Mouse (Mus musculus): ENCODE results near the gene Srek1. TPM values are rescaled to one million over a fixed set of nuclear protein-coding genes. Genes with fewer than 3 reads are reported as not detected.

Gene Srek1
- polyA plus RNA-seq, 1 experiment from 2014 or later = 95.2 TPM

- 1% methylated on average over 36 of the region's 36 CpGs for WGBS
- ATAC-seq (replicated peaks; ENCODE audit: low FRiP score) = peak; percentile 69
- peak overlapping the region; percentile 99 for H3K27ac ChIP-seq
Observed at GRCm38 (mm10) chr13:103773407-103774118, 845 bp downstream of the Srek1 start.

GRCm38 (mm10) chr13:103772917-103773316 lies 1.5 kb downstream of the Srek1 start:
- ATAC-seq (replicated peaks; ENCODE audit: low FRiP score) = no peak
- Histone ChIP-seq H3K36me3 (peaks cover 9% of the 10 kb centered on the region), H3K4me3 (replicated peaks) (peak overlapping the region; percentile 85), H3K9ac (peak overlapping the region; percentile 91), H3K27me3 (no peaks in the 10 kb centered on the region), H3K27ac (no peak overlapping the region), H3K4me1 (peaks cover 20% of the 10 kb centered on the region), H3K4me2 (peak overlapping the region; percentile 65), H3K9me3 (replicated peaks) (no peaks in the 10 kb centered on the region)
- 49% methylated on average over 5 of the region's 5 CpGs for WGBS

More at GRCm38 (mm10) chr13:103773407-103774118, 845 bp downstream of the Srek1 start:
- peak overlapping the region; percentile 65 for H3K4me2 ChIP-seq
- no peaks in the 10 kb centered on the region for H3K9me3 ChIP-seq (replicated peaks)
- H3K9ac ChIP-seq = peak overlapping the region; percentile 91
- H3K36me3 ChIP-seq = peaks cover 7% of the 10 kb centered on the region
- peak overlapping the region; percentile 85 for H3K4me3 ChIP-seq (replicated peaks)
- no peaks in the 10 kb centered on the region for H3K27me3 ChIP-seq
- peaks cover 20% of the 10 kb centered on the region for H3K4me1 ChIP-seq

- Histone ChIP-seq H3K27me3 (no peaks in the 10 kb centered on the region), H3K27ac (no peak overlapping the region), H3K9me3 (replicated peaks) (no peaks in the 10 kb centered on the region), H3K9ac (no peak overlapping the region), H3K4me2 (no peak overlapping the region), H3K4me3 (replicated peaks) (no peak overlapping the region), H3K36me3 (peaks cover 26% of the 10 kb centered on the region), H3K4me1 (peaks cover 20% of the 10 kb centered on the region)
- ATAC-seq (replicated peaks; ENCODE audit: low FRiP score) = no peak
Observed at GRCm38 (mm10) chr13:103770821-103771220, 3.6 kb downstream of the Srek1 start.

- Histone ChIP-seq H3K36me3 (peaks cover 38% of the 10 kb centered on the region), H3K4me2 (no peak overlapping the region), H3K27ac (no peak overlapping the region), H3K9me3 (replicated peaks) (no peaks in the 10 kb centered on the region), H3K4me3 (replicated peaks) (no peak overlapping the region), H3K4me1 (peaks cover 19% of the 10 kb centered on the region), H3K9ac (no peak overlapping the region), H3K27me3 (no peaks in the 10 kb centered on the region)
- WGBS = 63% methylated on average over 5 of the region's 5 CpGs
- no peak for ATAC-seq (replicated peaks; ENCODE audit: low FRiP score)
Observed at GRCm38 (mm10) chr13:103767935-103768334, 6.5 kb downstream of the Srek1 start.

- Histone ChIP-seq H3K4me1 (no peaks in the 10 kb centered on the region), H3K27me3 (no peaks in the 10 kb centered on the region), H3K9me3 (replicated peaks) (no peaks in the 10 kb centered on the region), H3K36me3 (peaks cover 69% of the 10 kb centered on the region), H3K4me3 (replicated peaks) (no peak overlapping the region), H3K9ac (no peak overlapping the region), H3K4me2 (no peak overlapping the region), H3K27ac (no peak overlapping the region)
- 76% methylated on average over 1 of the region's 1 CpGs for WGBS
- ATAC-seq (replicated peaks; ENCODE audit: low FRiP score) = no peak
Observed at GRCm38 (mm10) chr13:103763640-103764039, 10.8 kb downstream of the Srek1 start.

GRCm38 (mm10) chr13:103761971-103762370 lies 12.4 kb downstream of the Srek1 start:
- no peak for ATAC-seq (replicated peaks; ENCODE audit: low FRiP score)

GRCm38 (mm10) chr13:103751421-103751820 lies 23.0 kb downstream of the Srek1 start:
- Histone ChIP-seq H3K27ac (no peak overlapping the region), H3K4me3 (replicated peaks) (no peak overlapping the region), H3K9me3 (replicated peaks) (no peaks in the 10 kb centered on the region), H3K9ac (no peak overlapping the region), H3K4me1 (no peaks in the 10 kb centered on the region), H3K4me2 (no peak overlapping the region), H3K27me3 (no peaks in the 10 kb centered on the region), H3K36me3 (peaks cover 83% of the 10 kb centered on the region)
- ATAC-seq (replicated peaks; ENCODE audit: low FRiP score) = no peak
- 63% methylated on average over 3 of the region's 3 CpGs for WGBS

More at GRCm38 (mm10) chr13:103761971-103762370, 12.4 kb downstream of the Srek1 start:
- Histone ChIP-seq H3K27me3 (no peaks in the 10 kb centered on the region), H3K4me2 (no peak overlapping the region), H3K27ac (no peak overlapping the region), H3K4me1 (no peaks in the 10 kb centered on the region), H3K9me3 (replicated peaks) (no peaks in the 10 kb centered on the region), H3K36me3 (peaks cover 76% of the 10 kb centered on the region), H3K4me3 (replicated peaks) (no peak overlapping the region), H3K9ac (no peak overlapping the region)
- WGBS = 86% methylated on average over 10 of the region's 10 CpGs

- Histone ChIP-seq H3K4me1 (no peaks in the 10 kb centered on the region), H3K27me3 (no peaks in the 10 kb centered on the region), H3K9me3 (replicated peaks) (no peaks in the 10 kb centered on the region), H3K4me3 (replicated peaks) (no peak overlapping the region), H3K27ac (no peak overlapping the region), H3K4me2 (no peak overlapping the region), H3K36me3 (peaks cover 93% of the 10 kb centered on the region), H3K9ac (no peak overlapping the region)
- WGBS = 99% methylated on average over 2 of the region's 2 CpGs
- no peak for ATAC-seq (replicated peaks; ENCODE audit: low FRiP score)
Observed at GRCm38 (mm10) chr13:103745688-103746087, 28.7 kb downstream of the Srek1 start.

- no peaks in the 10 kb centered on the region for H3K9me3 ChIP-seq (replicated peaks)
- no peak overlapping the region for H3K4me2 ChIP-seq
- H3K4me3 ChIP-seq (replicated peaks) = no peak overlapping the region
- H3K9ac ChIP-seq = no peak overlapping the region
- no peak for ATAC-seq (replicated peaks; ENCODE audit: low FRiP score)
- peaks cover 91% of the 10 kb centered on the region for H3K36me3 ChIP-seq
- H3K27ac ChIP-seq = no peak overlapping the region
- H3K27me3 ChIP-seq = no peaks in the 10 kb centered on the region
- no peaks in the 10 kb centered on the region for H3K4me1 ChIP-seq
- 93% methylated on average over 4 of the region's 4 CpGs for WGBS
Observed at GRCm38 (mm10) chr13:103745160-103745559, 29.2 kb downstream of the Srek1 start.

- H3K27me3 ChIP-seq = no peaks in the 10 kb centered on the region
- no peaks in the 10 kb centered on the region for H3K9me3 ChIP-seq (replicated peaks)
- no peak overlapping the region for H3K4me3 ChIP-seq (replicated peaks)
- 89% methylated on average over 5 of the region's 5 CpGs for WGBS
- peaks cover 62% of the 10 kb centered on the region for H3K36me3 ChIP-seq
- ATAC-seq (replicated peaks; ENCODE audit: low FRiP score) = 0 out of 2 replicates have a peak, but pooled peaks have one; percentile 9
- no peak overlapping the region for H3K9ac ChIP-seq
- H3K27ac ChIP-seq = no peak overlapping the region
- no peaks in the 10 kb centered on the region for H3K4me1 ChIP-seq
- no peak overlapping the region for H3K4me2 ChIP-seq
Observed at GRCm38 (mm10) chr13:103735330-103736007, 38.9 kb downstream of the Srek1 start.

- 88% methylated on average over 2 of the region's 2 CpGs for WGBS
Observed at GRCm38 (mm10) chr13:103726872-103727271, 47.5 kb downstream of the Srek1 start.

GRCm38 (mm10) chr13:103711406-103712025 lies 62.9 kb downstream of the Srek1 start:
- peak overlapping the region; percentile 48; the same call in 1 of the 2 replicates for H3K27ac ChIP-seq
- ATAC-seq (replicated peaks; ENCODE audit: low FRiP score) = peak; percentile 36; the same call in 1 of the 2 replicates

More at GRCm38 (mm10) chr13:103726872-103727271, 47.5 kb downstream of the Srek1 start:
- no peaks in the 10 kb centered on the region for H3K27me3 ChIP-seq
- no peak overlapping the region for H3K27ac ChIP-seq
- ATAC-seq (replicated peaks; ENCODE audit: low FRiP score) = no peak
- no peak overlapping the region for H3K4me3 ChIP-seq (replicated peaks)
- H3K9ac ChIP-seq = no peak overlapping the region
- no peak overlapping the region for H3K4me2 ChIP-seq
- H3K36me3 ChIP-seq = 0 out of 2 replicates have a peak, but pooled peaks cover 4% of the 10 kb centered on the region
- no peaks in the 10 kb centered on the region for H3K9me3 ChIP-seq (replicated peaks)
- H3K4me1 ChIP-seq = no peaks in the 10 kb centered on the region

More at GRCm38 (mm10) chr13:103711406-103712025, 62.9 kb downstream of the Srek1 start:
- Histone ChIP-seq H3K36me3 (no peaks in the 10 kb centered on the region), H3K4me3 (replicated peaks) (no peak overlapping the region), H3K4me2 (no peak overlapping the region), H3K27me3 (no peaks in the 10 kb centered on the region), H3K9ac (no peak overlapping the region), H3K4me1 (peaks cover 7% of the 10 kb centered on the region; the same call in 1 of the 2 replicates), H3K9me3 (replicated peaks) (no peaks in the 10 kb centered on the region)
- 25% methylated on average over 11 of the region's 11 CpGs for WGBS
